Mouse (Mus musculus): Measurements from ENCODE around the gene Yy1.
A peak's percentile ranks its signal among the peaks of the same experiment; 100 is the strongest.

Gene Yy1

DNA sequence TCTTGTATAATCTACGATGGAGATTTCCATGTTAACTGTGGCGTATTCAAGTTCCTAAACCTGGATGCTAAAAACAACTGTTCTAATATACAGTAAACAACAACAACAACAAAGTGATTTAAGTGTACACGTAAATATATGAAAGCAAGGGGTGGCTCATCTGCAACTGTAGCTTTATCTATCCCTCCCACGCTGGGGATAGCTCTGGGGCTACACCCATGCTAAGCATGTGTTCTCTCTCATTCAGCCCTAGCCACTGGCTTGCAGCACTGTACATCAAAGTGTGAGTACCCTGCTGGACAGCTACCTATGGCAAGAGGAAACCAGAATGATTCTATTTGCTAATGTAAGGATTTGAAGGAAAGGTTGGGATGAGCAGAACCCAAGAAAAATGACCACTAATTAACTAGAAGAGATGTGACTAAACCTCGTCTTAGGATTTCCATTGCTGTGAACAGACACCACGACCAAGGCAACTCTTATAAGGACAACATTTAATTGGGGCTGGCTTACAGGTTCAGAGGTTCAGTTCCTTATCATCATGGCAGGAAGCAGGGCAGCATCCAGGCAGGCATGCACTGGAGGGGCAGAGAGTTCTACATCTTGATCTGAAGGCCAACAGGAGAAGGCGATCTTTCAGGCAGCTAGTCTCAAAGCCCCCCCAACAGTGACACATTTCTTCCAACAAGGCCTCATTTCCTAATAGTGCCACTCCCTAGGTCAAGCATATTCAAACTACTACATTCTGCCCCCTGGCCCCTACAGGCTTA, 12.5 kb upstream of the Yy1 start:
- no peak for DNase-seq (ENCODE audit: low spot score)

DNA sequence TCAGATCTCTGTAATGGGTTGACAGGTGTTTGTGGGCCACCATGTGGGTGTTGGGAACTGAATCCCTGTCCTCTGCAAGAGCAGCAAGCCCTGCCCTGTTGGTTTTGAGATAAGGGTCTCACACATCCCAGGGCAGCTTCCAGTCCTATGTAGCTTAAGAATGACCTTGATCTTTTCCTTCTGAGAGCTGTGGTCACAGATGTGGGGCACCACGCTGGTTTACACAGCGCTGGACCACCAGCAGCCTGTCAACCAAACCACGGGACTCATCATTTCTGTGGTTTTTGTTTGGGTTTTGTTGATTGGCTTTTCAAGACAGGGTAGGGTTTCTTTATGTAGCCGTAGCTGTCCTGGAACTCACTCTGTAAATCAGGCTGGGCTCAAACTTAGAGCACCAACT, 7.6 kb upstream of the Yy1 start:
- no peak for DNase-seq (ENCODE audit: low spot score)

DNA sequence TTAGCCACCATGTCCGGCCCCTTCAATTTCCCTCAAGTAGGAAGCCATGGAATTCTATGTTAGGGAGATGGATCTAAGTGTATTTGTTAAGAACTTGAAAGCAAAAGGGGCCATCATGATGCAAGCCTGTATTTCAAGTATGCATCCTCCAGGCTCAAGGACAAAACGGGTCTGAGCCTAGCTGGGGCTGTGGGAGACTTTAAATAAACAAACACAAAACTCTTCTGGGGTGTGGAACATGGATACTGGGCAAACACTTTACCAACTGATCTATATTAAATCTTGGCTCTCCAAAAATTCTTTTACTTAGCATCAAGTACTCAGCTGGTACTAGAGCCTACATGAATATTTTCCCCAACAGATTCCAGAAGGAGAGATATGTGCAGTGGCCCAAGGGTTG, 5.4 kb upstream of the Yy1 start:
- DNase-seq (ENCODE audit: low spot score): no peak

DNA sequence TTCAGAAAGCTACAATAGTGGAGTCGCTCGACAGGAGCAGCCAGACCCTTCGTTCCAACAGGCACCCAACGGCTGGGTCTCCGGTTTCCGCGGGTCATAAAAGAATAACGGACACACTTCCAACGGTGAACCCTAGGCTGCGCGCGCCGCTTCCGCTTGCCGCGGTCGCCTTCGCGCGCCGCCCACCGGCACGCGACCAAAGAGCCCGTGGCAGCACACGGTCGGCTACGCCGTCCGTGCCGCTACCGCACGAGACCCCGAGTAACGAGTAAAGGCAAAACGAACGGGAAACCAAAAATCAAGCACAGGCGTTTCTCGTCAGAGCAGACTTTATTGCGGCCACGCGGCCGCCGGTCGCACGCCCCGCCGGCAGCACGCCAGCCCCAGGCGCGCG, 624 bp upstream of the Yy1 start:
- peak; percentile 78 for DNase-seq (ENCODE audit: low spot score)

DNA sequence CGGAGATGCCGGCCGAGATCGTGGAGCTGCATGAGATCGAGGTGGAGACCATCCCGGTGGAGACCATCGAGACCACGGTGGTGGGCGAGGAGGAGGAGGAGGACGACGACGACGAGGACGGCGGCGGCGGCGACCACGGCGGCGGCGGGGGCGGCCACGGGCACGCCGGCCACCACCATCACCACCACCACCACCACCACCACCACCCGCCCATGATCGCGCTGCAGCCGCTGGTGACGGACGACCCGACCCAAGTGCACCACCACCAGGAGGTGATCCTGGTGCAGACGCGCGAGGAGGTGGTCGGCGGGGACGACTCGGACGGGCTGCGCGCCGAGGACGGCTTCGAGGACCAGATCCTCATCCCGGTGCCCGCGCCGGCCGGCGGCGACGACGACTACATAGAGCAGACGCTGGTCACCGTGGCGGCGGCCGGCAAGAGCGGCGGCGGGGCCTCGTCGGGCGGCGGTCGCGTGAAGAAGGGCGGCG, 724 bp downstream of the Yy1 start:
- DNase-seq (ENCODE audit: low spot score): peak; percentile 20

DNA sequence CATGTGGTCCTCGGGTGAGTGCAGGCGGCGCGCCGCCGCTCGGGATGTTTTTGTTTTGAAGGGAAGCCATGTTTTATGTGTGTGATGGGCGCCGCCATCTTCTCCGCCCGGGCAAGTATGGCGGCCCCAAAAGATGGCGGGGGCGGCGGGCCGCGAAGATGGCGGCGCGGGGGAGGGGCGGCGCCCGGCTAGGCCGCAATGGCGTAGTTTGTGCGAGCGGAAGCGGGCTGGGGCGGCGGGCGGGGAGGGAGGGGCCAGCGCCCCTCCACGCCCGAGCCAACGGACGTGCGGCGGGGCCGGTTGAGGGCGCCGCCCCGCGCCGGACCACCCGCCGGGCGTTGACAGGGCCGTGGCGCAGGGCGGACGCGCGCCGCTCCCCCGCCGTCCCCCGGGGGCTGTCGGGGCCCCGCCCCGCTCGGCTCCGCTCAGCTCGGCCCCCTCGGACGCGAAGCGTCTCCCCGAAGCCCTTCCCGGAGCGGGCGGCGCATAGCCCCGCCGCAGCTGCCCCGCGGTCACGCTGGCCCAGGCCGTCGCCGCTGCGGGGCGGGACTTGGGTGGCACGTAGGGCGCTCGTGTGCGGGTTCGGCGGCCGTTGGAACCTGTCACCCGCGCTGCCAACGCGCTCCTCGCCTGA, 1.4 kb downstream of the Yy1 start:
- DNase-seq (ENCODE audit: low spot score): peak; percentile 74

DNA sequence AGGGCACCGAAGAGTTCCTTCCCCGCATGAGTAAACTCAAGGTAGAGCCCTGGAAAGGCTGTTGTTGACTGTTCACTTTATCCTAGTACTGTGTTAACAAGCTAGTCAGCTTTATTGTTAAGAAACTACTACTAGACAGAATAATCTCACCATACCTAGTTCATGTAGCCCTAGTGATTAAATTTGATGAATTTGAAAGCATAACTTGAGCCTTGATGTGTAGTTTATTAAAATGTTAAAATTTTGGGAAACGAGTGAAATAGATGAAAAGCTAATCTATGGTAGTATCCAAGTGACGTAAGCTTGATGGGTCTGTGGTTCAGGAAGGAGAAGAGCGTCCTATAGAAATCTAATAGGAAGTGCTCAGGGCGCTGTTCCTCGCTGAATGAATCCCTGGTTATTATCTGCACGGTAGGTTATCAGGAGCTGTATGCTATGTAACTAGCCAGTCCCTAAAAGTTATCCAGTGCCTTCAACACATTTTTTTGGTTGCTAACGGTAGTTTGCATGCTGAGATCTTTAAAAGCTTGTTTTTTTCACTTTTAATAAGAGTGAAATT, 2.3 kb downstream of the Yy1 start:
- DNase-seq (ENCODE audit: low spot score): no peak

DNA sequence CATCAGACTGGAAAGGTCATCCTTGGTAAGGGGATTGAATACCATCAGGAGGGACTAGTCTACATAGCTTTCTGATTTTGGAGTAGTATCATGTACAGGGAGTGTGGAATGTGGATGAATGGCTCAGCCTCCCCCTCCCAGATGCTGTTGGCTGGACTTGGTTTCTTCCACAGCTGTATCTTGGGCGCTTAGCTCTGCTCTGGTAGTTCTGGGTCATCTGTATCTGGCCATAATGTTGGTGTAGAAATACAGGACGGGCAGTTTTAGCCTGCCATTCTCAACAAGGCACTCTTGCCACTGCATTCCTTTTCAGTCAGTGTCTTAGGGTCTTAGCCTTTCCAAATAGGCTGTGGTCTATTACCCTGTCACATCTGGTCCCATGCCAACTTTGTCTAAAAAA, 8.8 kb downstream of the Yy1 start:
- no peak for DNase-seq (ENCODE audit: low spot score)

DNA sequence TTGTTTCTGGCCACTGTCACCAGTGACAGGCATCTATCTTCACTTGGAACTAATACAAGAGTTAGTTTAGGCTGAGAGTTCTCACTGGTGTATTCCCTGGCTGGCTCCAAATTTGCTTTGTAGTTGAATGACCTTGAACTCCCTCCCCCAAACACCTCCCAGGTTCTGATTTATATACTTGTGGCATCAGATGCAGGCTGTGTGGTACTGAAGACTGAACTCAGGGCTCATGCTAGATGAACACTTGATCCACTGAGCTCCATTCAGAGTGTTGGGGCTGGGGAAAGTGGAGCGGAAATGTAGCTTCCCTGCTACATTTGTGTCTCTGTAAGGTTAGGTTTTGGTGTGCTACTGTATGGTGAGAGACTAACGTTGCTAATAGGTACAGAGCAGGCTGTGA, 11.6 kb downstream of the Yy1 start:
- DNase-seq (ENCODE audit: low spot score): no peak

DNA sequence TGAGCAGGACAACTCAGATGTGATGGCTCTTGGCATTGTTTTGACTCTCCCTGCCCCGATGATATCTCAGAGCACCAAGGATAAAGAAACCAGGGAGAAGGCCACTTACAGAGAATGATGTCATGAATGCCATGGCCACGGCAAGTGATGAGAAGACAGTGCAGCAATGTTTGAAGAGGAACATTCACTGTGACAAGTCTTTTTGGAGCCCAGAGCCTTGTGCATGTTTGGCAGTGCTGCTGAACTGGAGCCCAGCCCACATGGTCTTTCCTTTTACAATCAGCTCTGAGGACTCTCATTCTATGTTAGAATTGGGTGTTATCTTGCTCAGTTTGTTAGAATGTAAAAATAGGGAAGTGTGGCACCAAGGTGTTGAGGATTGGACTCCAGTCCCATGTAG, 15.7 kb downstream of the Yy1 start:
- no peak for DNase-seq (ENCODE audit: low spot score)

DNA sequence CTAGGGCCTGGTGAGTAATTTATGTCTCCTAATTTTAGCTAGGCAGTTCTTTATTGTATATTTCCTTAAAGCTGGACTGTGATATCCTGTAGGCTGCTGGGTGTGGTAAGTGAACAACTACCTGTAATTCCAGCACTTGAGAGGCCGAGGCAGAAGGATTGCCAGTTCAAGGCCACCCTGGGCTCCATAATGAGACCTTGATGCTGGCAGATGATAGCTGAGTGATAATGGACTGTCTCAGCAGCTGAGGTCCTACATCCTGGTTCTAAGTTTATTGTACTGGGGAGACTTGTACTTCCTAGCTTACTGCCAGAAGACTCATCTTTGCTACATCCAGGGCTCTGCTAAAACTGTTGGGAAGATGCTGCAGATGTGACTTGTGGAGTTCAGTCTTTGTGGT, 17.0 kb downstream of the Yy1 start:
- DNase-seq (ENCODE audit: low spot score): no peak

DNA sequence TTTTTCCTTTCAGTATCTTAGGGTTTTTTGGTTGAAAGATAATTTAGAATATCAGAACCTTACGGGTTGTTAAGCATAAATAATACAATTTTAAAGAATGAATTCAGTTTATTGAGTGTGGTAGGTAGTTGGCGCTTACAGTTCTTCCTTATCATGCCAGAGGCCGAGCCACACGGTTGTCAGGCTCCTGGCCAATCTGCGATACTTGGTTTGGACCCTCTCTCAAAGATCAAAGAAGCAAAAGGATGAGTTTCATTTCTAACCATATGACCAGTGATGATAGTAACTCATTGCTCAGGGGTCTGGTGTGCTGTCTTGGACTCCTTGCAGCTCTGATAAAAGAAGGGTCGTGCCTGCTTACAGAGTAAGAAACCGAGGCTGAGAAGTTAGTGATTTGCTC, 17.5 kb downstream of the Yy1 start:
- DNase-seq (ENCODE audit: low spot score): no peak

DNA sequence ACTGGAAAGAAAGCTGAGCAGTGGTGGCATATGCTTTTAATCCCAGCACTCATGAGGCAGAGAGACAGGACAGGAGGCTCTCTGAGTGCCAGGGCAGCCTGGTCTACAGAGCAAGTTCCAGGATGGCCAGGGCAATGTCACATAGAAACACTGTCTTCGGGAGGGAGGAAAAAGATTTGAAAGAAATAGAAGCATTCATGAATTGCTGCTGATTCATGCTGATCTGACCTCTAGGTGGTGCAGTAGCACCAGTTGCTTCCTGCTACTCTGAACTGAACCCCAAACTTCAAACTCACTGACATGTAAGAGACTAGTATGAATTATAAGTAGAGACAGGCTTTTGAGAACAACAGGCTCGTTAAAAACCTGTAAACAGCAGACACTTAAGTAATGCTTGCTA, 18.4 kb downstream of the Yy1 start:
- no peak for DNase-seq (ENCODE audit: low spot score)

DNA sequence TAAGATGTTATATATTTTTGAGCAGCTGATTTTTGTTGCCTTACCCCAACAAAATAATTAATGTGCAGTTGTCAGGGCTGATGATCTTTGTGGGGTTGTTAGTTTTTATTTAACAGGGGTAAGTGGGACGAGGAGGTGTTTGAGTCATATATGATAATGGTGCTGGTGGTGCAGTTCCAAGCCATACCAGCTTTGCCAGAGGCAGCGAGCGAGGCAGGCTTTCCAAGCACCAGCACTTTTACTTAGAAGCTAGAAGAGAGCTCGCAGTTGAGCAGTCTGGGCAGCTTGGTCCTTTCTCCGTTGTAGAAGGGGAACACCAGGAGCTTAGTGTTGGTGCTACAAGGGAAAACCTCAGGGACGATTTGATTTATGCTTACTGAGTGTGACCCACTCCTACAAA, 19.7 kb downstream of the Yy1 start:
- no peak for DNase-seq (ENCODE audit: low spot score)

DNA sequence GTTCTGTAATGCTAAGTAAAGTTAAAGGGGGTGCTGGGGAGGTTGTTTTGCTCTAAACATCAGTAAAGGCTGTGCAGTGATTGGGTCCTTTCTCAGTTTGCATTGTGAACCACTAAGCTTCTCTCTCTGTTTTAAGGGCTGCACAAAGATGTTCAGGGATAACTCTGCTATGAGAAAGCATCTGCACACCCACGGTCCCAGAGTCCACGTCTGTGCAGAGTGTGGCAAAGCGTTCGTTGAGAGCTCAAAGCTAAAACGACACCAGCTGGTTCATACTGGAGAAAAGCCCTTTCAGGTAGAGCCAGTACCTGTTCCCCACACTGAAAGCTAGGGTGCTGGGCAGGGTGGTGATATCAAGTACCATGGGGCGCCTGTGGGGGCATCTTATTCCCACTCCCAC, 21.7 kb downstream of the Yy1 start:
- no peak for DNase-seq (ENCODE audit: low spot score)

DNA sequence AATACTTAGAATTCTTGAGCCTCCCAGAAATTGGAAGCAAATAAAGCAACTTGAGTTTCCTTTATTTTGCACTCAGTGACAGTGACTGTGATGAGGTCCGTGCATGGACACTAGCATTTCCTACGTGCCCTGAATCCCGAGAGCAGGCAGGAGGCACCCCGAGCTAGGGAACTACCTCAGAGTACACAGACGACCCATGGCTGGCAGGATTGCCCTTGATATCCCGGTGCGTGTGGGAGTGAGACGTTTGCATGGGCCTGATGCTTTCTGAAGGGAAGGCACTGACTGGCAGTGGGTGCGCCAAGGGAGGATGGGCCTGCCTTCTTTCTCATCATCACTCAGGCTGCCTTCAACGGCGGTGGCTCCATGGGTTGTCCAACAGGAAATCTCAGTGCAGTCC, 23.8 kb downstream of the Yy1 start:
- DNase-seq (ENCODE audit: low spot score): no peak

DNA sequence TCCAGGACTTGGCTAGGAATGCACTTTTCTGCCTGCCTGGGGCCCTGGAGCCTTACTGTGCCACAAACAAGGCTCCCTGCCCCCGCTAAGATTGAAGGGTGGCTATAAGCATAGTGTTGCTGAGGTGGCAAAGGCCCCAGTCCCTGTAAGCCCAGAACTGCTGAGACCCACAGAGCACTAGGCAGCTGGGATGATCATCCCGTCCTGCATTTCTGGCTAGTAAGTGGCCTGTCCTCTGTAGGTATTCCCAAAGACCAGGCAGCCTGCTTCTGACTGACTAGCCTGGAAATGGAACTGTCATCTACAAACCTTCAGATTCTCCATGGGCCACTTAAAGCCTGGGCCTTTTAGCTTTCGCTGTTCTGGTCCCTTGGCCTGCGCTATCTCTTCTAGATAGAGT, 27.7 kb downstream of the Yy1 start:
- DNase-seq (ENCODE audit: low spot score): no peak

DNA sequence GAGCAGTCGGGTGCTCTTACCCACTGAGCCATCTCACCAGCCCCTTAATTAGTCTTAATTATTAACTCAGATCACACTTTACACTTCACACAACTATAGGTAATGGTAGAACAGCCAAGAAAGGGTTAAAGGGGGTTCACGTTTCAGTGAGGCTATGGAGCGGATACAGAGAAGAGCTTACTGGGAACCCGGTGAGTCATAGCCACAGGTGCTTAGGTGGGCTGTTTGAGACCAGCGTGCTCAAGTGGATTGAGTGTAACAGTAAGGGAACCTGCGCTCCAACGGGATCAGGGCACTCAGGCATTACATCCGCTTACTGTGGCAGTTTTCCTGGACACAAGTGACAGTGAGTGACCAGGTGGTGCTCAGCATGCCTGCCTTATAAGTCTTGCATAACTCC, 30.3 kb downstream of the Yy1 start:
- no peak for DNase-seq (ENCODE audit: low spot score)

DNA sequence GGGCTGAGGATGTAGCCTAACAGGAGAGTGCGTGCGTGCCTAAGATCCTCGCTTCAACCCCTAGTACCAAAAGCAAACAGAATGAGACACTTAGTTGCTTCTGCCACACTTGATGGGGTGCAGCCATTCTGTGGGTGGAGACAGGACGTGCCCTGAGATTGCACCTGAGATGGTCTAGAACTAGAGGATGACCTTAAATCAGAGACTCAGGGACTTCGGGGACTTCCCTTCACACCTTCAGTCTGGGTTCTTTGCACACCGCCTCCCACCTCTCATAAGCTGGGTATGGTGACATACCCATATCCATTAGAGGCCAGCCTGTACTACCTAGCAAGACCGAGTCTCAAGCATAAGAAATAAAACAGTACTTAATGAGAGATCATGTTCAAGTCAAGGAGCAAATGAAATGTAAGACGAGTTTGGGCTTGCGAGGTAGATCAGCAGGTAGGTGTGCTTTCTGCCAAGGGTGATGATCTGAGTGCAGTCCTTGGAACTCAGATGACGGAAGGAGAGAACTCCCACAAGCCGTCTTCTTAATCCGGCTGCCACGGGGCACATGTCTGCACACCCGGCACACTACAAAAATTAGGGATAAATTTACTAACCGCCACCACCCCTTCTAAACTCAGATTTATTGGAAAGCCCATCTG, 31.6 kb downstream of the Yy1 start:
- no peak for DNase-seq (ENCODE audit: low spot score)

DNA sequence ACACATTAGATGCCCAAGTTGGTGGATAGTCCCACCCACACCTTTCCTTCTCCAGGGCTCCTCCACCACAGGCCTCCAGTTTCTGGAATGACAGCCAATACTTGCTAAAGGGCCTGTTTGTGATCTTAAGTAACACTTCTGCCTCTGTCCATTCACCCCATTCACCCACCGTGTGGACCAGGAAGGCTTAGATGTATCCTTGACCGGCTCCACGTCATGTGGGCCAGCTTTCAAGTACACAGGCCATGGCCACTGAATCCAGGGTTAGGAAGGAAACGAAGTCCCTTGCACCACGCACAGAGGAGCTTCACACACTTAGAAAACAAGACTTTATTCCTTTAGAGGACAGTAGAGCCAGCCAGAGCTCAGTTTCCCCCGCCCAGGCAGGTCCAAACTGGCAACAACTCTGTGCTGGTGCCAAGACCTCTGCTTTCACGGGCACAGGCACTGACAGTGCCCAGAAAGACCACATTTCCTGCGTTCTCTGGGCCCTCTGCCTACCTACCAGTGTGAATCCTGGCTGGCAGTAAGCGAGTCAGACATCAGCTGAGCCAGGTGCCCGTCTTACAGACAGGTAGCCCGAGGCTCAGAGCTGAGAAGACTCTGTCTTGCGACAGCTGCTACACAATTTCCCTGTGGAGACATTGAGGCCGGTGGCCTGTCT, 32.9 kb downstream of the Yy1 start:
- no peak for DNase-seq (ENCODE audit: low spot score)

DNA sequence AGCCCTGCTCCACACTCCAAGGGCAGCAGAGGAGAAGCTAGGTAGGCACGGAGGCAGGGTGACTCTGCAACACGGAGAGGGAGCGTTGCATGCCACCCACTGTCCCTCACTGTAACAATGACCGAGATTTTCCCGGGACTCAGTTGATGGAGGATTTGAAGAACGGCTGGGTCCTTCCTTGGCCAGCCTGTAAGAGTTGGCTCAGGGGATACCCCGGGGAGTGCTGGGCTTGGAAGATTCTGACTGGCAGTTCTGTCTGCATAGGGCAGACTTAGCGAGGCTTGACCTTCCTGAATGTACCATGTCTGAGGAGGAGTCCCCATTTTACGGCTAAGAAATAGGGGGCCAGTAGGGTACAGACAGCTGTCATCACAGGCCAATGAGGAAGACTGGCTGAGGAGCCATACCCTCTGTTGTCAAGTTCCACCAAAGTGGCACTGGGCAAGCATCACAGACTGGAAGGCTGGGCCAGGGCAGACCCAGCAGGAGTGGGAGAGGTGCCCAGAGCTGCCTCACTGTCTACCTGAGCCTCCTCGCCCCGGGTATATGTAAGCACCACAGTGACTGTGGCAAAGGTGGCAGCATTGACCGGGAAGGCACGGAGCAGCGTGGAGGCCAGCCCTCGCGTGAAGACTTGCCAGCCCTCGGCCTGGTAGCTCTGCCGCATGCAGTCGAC, 33.6 kb downstream of the Yy1 start:
- no peak for DNase-seq (ENCODE audit: low spot score)

DNA sequence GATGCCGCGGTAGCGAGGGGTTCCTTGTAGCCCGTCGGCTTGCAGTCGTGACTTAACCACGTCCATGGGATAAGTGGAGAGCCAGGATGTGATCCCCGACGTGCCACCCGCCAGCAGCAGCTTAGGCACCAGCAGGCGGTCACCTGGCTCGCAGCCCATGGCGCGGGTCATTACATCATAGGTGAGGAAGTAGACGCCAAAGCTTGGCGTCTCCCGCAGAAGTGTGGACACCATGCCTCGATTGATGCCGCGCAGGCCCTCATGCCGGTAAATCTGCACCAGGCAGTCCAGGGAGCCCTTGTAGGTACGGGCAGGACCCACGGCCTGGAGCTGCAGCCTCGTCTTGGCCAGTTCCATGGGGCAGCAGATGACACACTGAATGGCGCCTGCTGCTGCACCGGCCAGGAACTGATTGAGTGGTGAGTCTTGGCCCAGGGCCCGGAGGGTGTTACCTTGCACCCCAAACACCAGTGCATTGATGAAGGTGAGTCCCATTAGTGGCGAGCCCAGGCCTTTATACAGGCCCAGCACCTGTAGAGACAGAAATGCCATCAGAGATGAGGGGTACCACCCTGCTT, 34.3 kb downstream of the Yy1 start:
- DNase-seq (ENCODE audit: low spot score): no peak
